Mouse (Mus musculus) neural tube, embryonic 15.5 days (tissue): ENCODE data around the gene Olfr1419. TPM values are rescaled to one million over a fixed set of nuclear protein-coding genes. Genes with fewer than 3 reads are reported as not detected.
"Not testable (repeated sequence)": the region's sequence is repeated elsewhere in the genome, so short reads cannot be mapped to it uniquely, and the experiment has no call there.

Experiments used
- ATAC-seq: fragments of 200-750 bp; cut with Nextera tagmentation; 2 replicates; pipeline ENCODE4 v1.8.0; 2017; ENCODE audit warnings: mild to moderate bottlenecking, moderate TSS enrichment, moderate library complexity; ENCODE audit not compliant: low FRiP score
- H3K27ac ChIP-seq: fragments of 300-500 bp; sonication (generic); replicated peaks from 2 replicates; pipeline ENCODE4 v1.5.1; 2015; ENCODE audit warnings: mild to moderate bottlenecking, inconsistent platforms
- H3K27me3 ChIP-seq: fragments of 300-500 bp; sonication (generic); replicated peaks from 2 replicates; pipeline ENCODE4 v1.6.1; 2015; ENCODE audit warnings: inconsistent platforms
- H3K36me3 ChIP-seq: fragments of 300-500 bp; sonication (generic); 2 replicates; pipeline ENCODE4 v1.6.1; 2015; ENCODE audit warnings: inconsistent platforms
- H3K4me1 ChIP-seq: fragments of 300-500 bp; sonication (generic); 2 replicates; pipeline ENCODE4 v1.6.1; 2015; ENCODE audit warnings: inconsistent platforms
- H3K4me2 ChIP-seq: fragments of 300-500 bp; sonication (generic); 2 replicates; pipeline ENCODE4 v1.6.1; 2015; ENCODE audit warnings: inconsistent platforms, mild to moderate bottlenecking, moderate library complexity
- H3K4me3 ChIP-seq: fragments of 300-500 bp; sonication (generic); replicated peaks from 2 replicates; pipeline ENCODE4 v1.5.1; 2015; ENCODE audit warnings: mild to moderate bottlenecking, inconsistent platforms
- H3K9ac ChIP-seq: fragments of 300-500 bp; sonication (generic); replicated peaks from 2 replicates; pipeline ENCODE4 v1.6.1; 2015; ENCODE audit warnings: mild to moderate bottlenecking, inconsistent platforms
- H3K9me3 ChIP-seq: fragments of 300-500 bp; sonication (generic); replicated peaks from 2 replicates; pipeline ENCODE4 v1.6.1; 2016; ENCODE audit warnings: inconsistent platforms
- WGBS: fragments of 180-500 bp; shearing (Covaris S2); methylation state at CpG from one replicate; pipeline ENCODE4 v1.1.7; 2015; ENCODE audit warnings: mixed read lengths; 5-methylcytosine and 5-hydroxymethylcytosine counted together
- polyA plus RNA-seq: library from polyadenylated mRNA; unstranded; fragments of >200 nt; fragmentation: Nextera tagmentation; extraction: Ambion mirVana; gene quantifications from 2 replicates; pipeline ENCODE4 v1.2.1, GENCODE M21; 2015

Gene Olfr1419
- polyA plus RNA-seq: not detected in 2 replicates

- WGBS: 55% methylated on average over 1 of the region's 1 CpGs
- ATAC-seq: no peak
- H3K27me3 ChIP-seq: no peaks in the 10 kb centered on the region
- H3K27ac ChIP-seq: no peak within 1 kb of the TSS
- no peaks in the 10 kb centered on the region for H3K36me3 ChIP-seq
- no peaks in the 10 kb centered on the region for H3K9me3 ChIP-seq
- no peak within 1 kb of the TSS for H3K4me3 ChIP-seq
- no peaks in the 10 kb centered on the region for H3K4me1 ChIP-seq
- no peak within 1 kb of the TSS for H3K9ac ChIP-seq
- H3K4me2 ChIP-seq: no peak within 1 kb of the TSS
These were observed at the start of gene Olfr1419 for GRCm38 (mm10) chr19:11875006-11875405. TSS of gene Olfr1419 (minus strand) at chr19:11875106.

- ATAC-seq, H3K27me3 ChIP-seq, H3K9ac ChIP-seq, H3K4me2 ChIP-seq, H3K9me3 ChIP-seq, H3K27ac ChIP-seq, H3K4me1 ChIP-seq, H3K4me3 ChIP-seq: not testable (repeated sequence)
- H3K36me3 ChIP-seq: peaks cover 65% of the 10 kb centered on the region
- 98% methylated on average over 2 of the region's 2 CpGs for WGBS
These were observed 47.6 kb upstream of the Olfr1419 start for GRCm38 (mm10) chr19:11922515-11922914.

GRCm38 (mm10) chr19:11922068-11922467 lies 47.2 kb upstream of the Olfr1419 start:
- Histone ChIP-seq H3K36me3 (peaks cover 60% of the 10 kb centered on the region), H3K9me3 (no peaks in the 10 kb centered on the region)
- WGBS: 95% methylated on average over 1 of the region's 1 CpGs

GRCm38 (mm10) chr19:11915804-11916203 lies 40.9 kb upstream of the Olfr1419 start:
- no peaks in the 10 kb centered on the region for H3K9me3 ChIP-seq
- no peak overlapping the region for H3K9ac ChIP-seq
- no peaks in the 10 kb centered on the region for H3K27me3 ChIP-seq
- WGBS: 32% methylated on average over 2 of the region's 2 CpGs
- H3K4me2 ChIP-seq: no peak overlapping the region
- no peak overlapping the region for H3K27ac ChIP-seq
- H3K36me3 ChIP-seq: peaks cover 20% of the 10 kb centered on the region
- H3K4me3 ChIP-seq: no peak overlapping the region
- H3K4me1 ChIP-seq: peaks cover 25% of the 10 kb centered on the region
- no peak for ATAC-seq

More at GRCm38 (mm10) chr19:11922068-11922467, 47.2 kb upstream of the Olfr1419 start:
- no peak overlapping the region for H3K27ac ChIP-seq
- no peak overlapping the region for H3K4me3 ChIP-seq
- H3K4me1 ChIP-seq: no peaks in the 10 kb centered on the region
- no peak overlapping the region for H3K9ac ChIP-seq
- H3K27me3 ChIP-seq: no peaks in the 10 kb centered on the region
- no peak for ATAC-seq
- no peak overlapping the region for H3K4me2 ChIP-seq

GRCm38 (mm10) chr19:11912533-11913121 lies 37.7 kb upstream of the Olfr1419 start:
- H3K9me3 ChIP-seq: no peaks in the 10 kb centered on the region
- under 1% methylated on average over 42 of the region's 54 CpGs for WGBS
- H3K4me3 ChIP-seq: peak overlapping the region; percentile 92
- peak; percentile 63 for ATAC-seq
- no peaks in the 10 kb centered on the region for H3K27me3 ChIP-seq
- H3K27ac ChIP-seq: peak overlapping the region; percentile 92
- peak overlapping the region; percentile 77 for H3K4me2 ChIP-seq
- peak overlapping the region; percentile 88 for H3K9ac ChIP-seq
- H3K4me1 ChIP-seq: peaks cover 28% of the 10 kb centered on the region
- H3K36me3 ChIP-seq: 0 out of 2 replicates have a peak, but pooled peaks cover 6% of the 10 kb centered on the region

- Histone ChIP-seq H3K4me1 (peaks cover 28% of the 10 kb centered on the region), H3K27me3 (no peaks in the 10 kb centered on the region), H3K36me3 (0 out of 2 replicates have a peak, but pooled peaks cover 6% of the 10 kb centered on the region), H3K9ac (peak within 1 kb of the TSS; percentile 88), H3K4me2 (peak within 1 kb of the TSS; percentile 77), H3K9me3 (no peaks in the 10 kb centered on the region), H3K27ac (peak within 1 kb of the TSS; percentile 92), H3K4me3 (peak within 1 kb of the TSS; percentile 92)
- peak; percentile 97 for ATAC-seq
- under 1% methylated on average over 46 of the region's 53 CpGs for WGBS
These were observed 37.2 kb upstream of the Olfr1419 start, which contains the start of gene Patl1 for GRCm38 (mm10) chr19:11912037-11912532. TSS of gene Patl1 (plus strand) at chr19:11912399.

GRCm38 (mm10) chr19:11911603-11912002 lies 36.7 kb upstream of the Olfr1419 start:
- WGBS: 1% methylated on average over 17 of the region's 17 CpGs
- peaks cover 28% of the 10 kb centered on the region for H3K4me1 ChIP-seq
- H3K27ac ChIP-seq: peak overlapping the region; percentile 92
- H3K9ac ChIP-seq: peak overlapping the region; percentile 88
- 0 out of 2 replicates have a peak, but pooled peaks cover 6% of the 10 kb centered on the region for H3K36me3 ChIP-seq
- no peaks in the 10 kb centered on the region for H3K9me3 ChIP-seq
- H3K27me3 ChIP-seq: no peaks in the 10 kb centered on the region
- H3K4me3 ChIP-seq: peak overlapping the region; percentile 92
- peak overlapping the region; percentile 77 for H3K4me2 ChIP-seq
- ATAC-seq: peak; percentile 48

GRCm38 (mm10) chr19:11911021-11911420 lies 36.1 kb upstream of the Olfr1419 start:
- Histone ChIP-seq H3K4me3 (peak overlapping the region; percentile 92), H3K27ac (peak overlapping the region; percentile 92; the same call in 1 of the 2 replicates), H3K9ac (peak overlapping the region; percentile 88; the same call in 1 of the 2 replicates), H3K36me3 (0 out of 2 replicates have a peak, but pooled peaks cover 6% of the 10 kb centered on the region), H3K4me2 (peak overlapping the region; percentile 77), H3K9me3 (no peaks in the 10 kb centered on the region), H3K4me1 (peaks cover 26% of the 10 kb centered on the region), H3K27me3 (no peaks in the 10 kb centered on the region)
- no peak for ATAC-seq
- WGBS: 96% methylated on average over 5 of the region's 5 CpGs

- no peak within 1 kb of the TSS for H3K9ac ChIP-seq
- no peaks in the 10 kb centered on the region for H3K9me3 ChIP-seq
- no peak within 1 kb of the TSS for H3K4me3 ChIP-seq
- no peak for ATAC-seq
- H3K4me1 ChIP-seq: no peaks in the 10 kb centered on the region
- no peaks in the 10 kb centered on the region for H3K27me3 ChIP-seq
- no peaks in the 10 kb centered on the region for H3K36me3 ChIP-seq
- WGBS: 42% methylated on average over 1 of the region's 1 CpGs
- no peak within 1 kb of the TSS for H3K4me2 ChIP-seq
- no peak within 1 kb of the TSS for H3K27ac ChIP-seq
These were observed 11.4 kb upstream of the Olfr1419 start, which contains the start of gene Olfr1420 for GRCm38 (mm10) chr19:11886265-11886664. TSS of gene Olfr1420 (plus strand) at chr19:11886565.

GRCm38 (mm10) chr19:11878404-11878803 lies 3.5 kb upstream of the Olfr1419 start:
- not testable (repeated sequence) for H3K4me3 ChIP-seq, H3K27me3 ChIP-seq, H3K36me3 ChIP-seq, H3K4me2 ChIP-seq, H3K9me3 ChIP-seq, H3K27ac ChIP-seq, H3K4me1 ChIP-seq, H3K9ac ChIP-seq, ATAC-seq
- WGBS: 68% methylated on average over 22 of the region's 22 CpGs

GRCm38 (mm10) chr19:11867837-11868236 lies 7.1 kb downstream of the Olfr1419 start:
- 82% methylated on average over 2 of the region's 2 CpGs for WGBS
- H3K27me3 ChIP-seq: no peaks in the 10 kb centered on the region
- H3K4me2 ChIP-seq: no peak overlapping the region
- no peak overlapping the region for H3K4me3 ChIP-seq
- no peak overlapping the region for H3K27ac ChIP-seq
- H3K9ac ChIP-seq: no peak overlapping the region
- H3K4me1 ChIP-seq: no peaks in the 10 kb centered on the region
- ATAC-seq: no peak
- H3K36me3 ChIP-seq: no peaks in the 10 kb centered on the region
- no peaks in the 10 kb centered on the region for H3K9me3 ChIP-seq

- WGBS: 95% methylated on average over 1 of the region's 1 CpGs
- H3K27ac ChIP-seq: no peak within 1 kb of the TSS
- no peak within 1 kb of the TSS for H3K9ac ChIP-seq
- no peak within 1 kb of the TSS for H3K4me3 ChIP-seq
- ATAC-seq: no peak
- no peaks in the 10 kb centered on the region for H3K27me3 ChIP-seq
- no peaks in the 10 kb centered on the region for H3K9me3 ChIP-seq
- no peaks in the 10 kb centered on the region for H3K4me1 ChIP-seq
- H3K4me2 ChIP-seq: no peak within 1 kb of the TSS
- H3K36me3 ChIP-seq: no peaks in the 10 kb centered on the region
These were observed 13.9 kb downstream of the Olfr1419 start, which contains the start of gene Olfr1418 for GRCm38 (mm10) chr19:11860966-11861365. TSS of gene Olfr1418 (minus strand) at chr19:11861066.
